Mouse (Mus musculus): ENCODE data around the gene Heatr9. TPM values are rescaled to one million over a fixed set of nuclear protein-coding genes. Genes with fewer than 3 reads are reported as not detected.

Heatr9 gene
- polyA plus RNA-seq, 1 experiment from 2014 or later: not detected

DNA sequence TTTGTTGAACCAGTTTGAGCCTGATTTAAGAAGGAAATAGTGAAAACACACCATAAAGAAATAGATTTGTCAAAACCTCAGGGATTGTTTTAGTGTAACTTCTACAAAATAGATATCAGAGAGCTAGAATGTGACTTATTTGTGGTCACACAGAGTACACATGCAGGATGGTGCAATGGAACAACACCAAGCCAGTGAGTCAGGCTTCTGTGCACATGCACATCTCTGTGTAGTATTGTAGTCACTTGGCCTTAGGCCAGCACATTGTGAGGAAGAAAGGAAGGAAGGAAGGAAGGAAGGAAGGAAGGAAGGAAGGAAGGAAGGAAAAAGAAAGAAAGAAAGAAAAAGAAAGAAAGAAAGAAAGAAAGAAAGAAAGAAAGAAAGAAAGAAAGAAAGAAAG, 4.8 kb downstream of the Heatr9 start:
- H3K4me3 ChIP-seq (ENCODE audit: low read depth, low read length): no peak overlapping the region

DNA sequence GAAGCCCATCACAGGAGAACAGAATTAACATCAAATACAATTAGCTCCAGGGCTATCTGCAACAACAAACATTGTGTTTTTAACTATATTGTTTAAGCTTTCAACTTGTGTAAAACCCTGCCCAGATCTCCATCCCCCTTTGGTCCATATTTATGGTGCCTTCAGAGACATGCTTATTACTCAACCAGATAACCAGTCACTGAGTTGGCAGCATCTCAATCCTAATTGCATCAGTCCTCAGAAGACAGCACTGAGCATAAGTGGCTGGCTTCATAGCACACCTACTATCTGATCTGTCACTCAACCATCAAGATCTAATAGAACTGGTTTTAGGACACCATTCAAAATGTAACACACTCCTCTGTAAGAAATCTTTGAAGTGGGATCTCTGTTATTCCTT, 12.5 kb downstream of the Heatr9 start:
- Histone ChIP-seq H3K27ac (ENCODE audit: low read length) (no peak overlapping the region), H3K9me3 (ENCODE audit: low read length) (no peaks in the 10 kb centered on the region), H3K9ac (replicated peaks; ENCODE audit: low read depth) (no peak overlapping the region), H3K4me3 (ENCODE audit: low read depth, low read length) (no peak overlapping the region), H3K27me3 (replicated peaks; ENCODE audit: insufficient read depth, low read length) (no peaks in the 10 kb centered on the region), H3K4me2 (replicated peaks; ENCODE audit: low read depth, low read length) (no peak overlapping the region), H3K4me1 (ENCODE audit: insufficient read depth, low read depth, low read length) (no peaks in the 10 kb centered on the region), H3K36me3 (ENCODE audit: insufficient read depth, low read length) (peaks cover 17% of the 10 kb centered on the region)
- no peak for DNase-seq (ENCODE audit: low spot score)
- TF ChIP-seq EP300 (IDR thresholded peaks at IDR 0.05): no peak
- TF ChIP-seq CTCF (IDR thresholded peaks at IDR 0.05): no peak
- no peak for ATAC-seq

More for the DNA sequence above, 4.8 kb downstream of the Heatr9 start:
- ATAC-seq (no peak), DNase-seq (ENCODE audit: low spot score) (no peak)
- H3K4me2 ChIP-seq (replicated peaks; ENCODE audit: low read depth, low read length): no peak overlapping the region
- no peak overlapping the region for H3K27ac ChIP-seq (ENCODE audit: low read length)
- no peak overlapping the region for H3K9ac ChIP-seq (replicated peaks; ENCODE audit: low read depth)
- no peaks in the 10 kb centered on the region for H3K27me3 ChIP-seq (replicated peaks; ENCODE audit: insufficient read depth, low read length)
- H3K36me3 ChIP-seq (ENCODE audit: insufficient read depth, low read length): no peaks in the 10 kb centered on the region
- TF ChIP-seq CTCF (IDR thresholded peaks at IDR 0.05): no peak
- TF ChIP-seq EP300 (IDR thresholded peaks at IDR 0.05): no peak
- H3K4me1 ChIP-seq (ENCODE audit: insufficient read depth, low read depth, low read length): no peaks in the 10 kb centered on the region
- H3K9me3 ChIP-seq (ENCODE audit: low read length): no peaks in the 10 kb centered on the region

DNA sequence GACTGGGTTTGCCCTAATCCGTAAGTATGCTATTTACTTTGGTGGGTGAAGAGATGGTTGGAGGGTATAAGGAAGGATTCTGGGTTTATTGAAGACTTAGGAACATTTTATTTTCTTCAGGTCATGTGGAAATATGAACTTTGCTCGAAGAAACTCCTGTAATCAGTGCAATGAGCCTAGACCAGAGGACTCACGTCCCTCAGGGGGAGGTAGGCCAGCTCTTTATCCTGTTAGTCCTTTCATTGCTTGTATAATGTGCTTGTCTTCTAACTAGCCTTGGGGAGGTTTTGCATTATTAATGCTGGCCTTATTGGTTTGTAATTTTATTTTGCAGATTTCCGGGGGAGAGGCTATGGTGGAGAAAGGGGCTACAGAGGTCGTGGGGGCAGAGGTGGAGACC, 17.7 kb downstream of the Heatr9 start:
- Histone ChIP-seq H3K9ac (replicated peaks; ENCODE audit: low read depth) (no peak overlapping the region), H3K4me1 (ENCODE audit: insufficient read depth, low read depth, low read length) (no peaks in the 10 kb centered on the region), H3K27ac (ENCODE audit: low read length) (no peak overlapping the region), H3K9me3 (ENCODE audit: low read length) (no peaks in the 10 kb centered on the region), H3K36me3 (ENCODE audit: insufficient read depth, low read length) (peaks cover 37% of the 10 kb centered on the region), H3K27me3 (replicated peaks; ENCODE audit: insufficient read depth, low read length) (no peaks in the 10 kb centered on the region), H3K4me2 (replicated peaks; ENCODE audit: low read depth, low read length) (no peak overlapping the region), H3K4me3 (ENCODE audit: low read depth, low read length) (no peak overlapping the region)
- no peak for DNase-seq (ENCODE audit: low spot score)
- WGBS: 95% methylated on average over 5 of the region's 5 CpGs
- TF ChIP-seq EP300 (IDR thresholded peaks at IDR 0.05) (no peak), CTCF (IDR thresholded peaks at IDR 0.05) (no peak)
- no peak for ATAC-seq

DNA sequence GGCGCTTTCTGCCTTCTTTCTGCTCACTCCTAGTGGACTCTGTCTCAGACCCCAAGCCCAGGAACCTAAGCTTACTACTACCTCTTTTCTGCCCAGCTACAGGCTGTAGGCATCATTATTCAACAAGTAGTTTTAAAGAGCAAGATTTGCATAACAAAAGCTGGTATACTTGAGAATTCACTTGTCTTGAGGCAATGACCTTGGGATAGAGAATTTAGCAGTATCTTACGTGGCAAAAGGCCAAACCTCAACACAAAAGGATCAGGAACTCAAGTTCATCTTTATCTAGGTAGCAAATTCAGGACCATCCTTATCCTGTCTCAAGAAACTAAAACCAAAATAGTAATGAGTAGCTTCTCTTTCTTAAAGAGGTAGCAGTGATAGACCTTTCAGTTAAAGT, 26.4 kb downstream of the Heatr9 start:
- Histone ChIP-seq H3K4me2 (replicated peaks; ENCODE audit: low read depth, low read length) (no peak overlapping the region), H3K27me3 (replicated peaks; ENCODE audit: insufficient read depth, low read length) (no peaks in the 10 kb centered on the region), H3K4me3 (ENCODE audit: low read depth, low read length) (no peak overlapping the region), H3K9ac (replicated peaks; ENCODE audit: low read depth) (no peak overlapping the region), H3K9me3 (ENCODE audit: low read length) (no peaks in the 10 kb centered on the region), H3K36me3 (ENCODE audit: insufficient read depth, low read length) (peaks cover 10% of the 10 kb centered on the region; the same call in 1 of the 2 replicates), H3K27ac (ENCODE audit: low read length) (no peak overlapping the region), H3K4me1 (ENCODE audit: insufficient read depth, low read depth, low read length) (no peaks in the 10 kb centered on the region)
- ATAC-seq: no peak
- TF ChIP-seq EP300 (IDR thresholded peaks at IDR 0.05): no peak
- no peak for TF ChIP-seq CTCF (IDR thresholded peaks at IDR 0.05)
- no peak for DNase-seq (ENCODE audit: low spot score)
- WGBS: 85% methylated on average over 2 of the region's 2 CpGs

DNA sequence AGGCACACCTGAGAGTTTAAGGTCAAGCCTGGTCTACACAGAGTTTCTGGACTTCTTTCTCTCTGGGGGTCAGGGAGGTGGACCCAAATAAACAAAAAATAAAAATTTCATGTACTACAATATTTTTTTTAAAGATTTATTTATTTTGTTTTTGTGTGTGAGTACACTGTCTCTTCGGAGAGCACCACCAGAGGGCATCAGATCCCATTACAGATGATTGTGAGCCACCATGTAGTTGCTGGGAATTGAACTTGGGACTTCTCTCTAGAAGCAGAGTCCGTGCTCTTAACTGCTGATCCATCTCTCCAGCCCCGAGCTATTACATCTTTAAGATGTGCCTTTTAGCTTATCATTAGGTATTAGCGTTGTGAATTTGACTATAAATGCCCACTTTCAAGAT, 30.5 kb downstream of the Heatr9 start:
- H3K9me3 ChIP-seq (ENCODE audit: low read length): no peaks in the 10 kb centered on the region
- H3K27me3 ChIP-seq (replicated peaks; ENCODE audit: insufficient read depth, low read length): no peaks in the 10 kb centered on the region
- ATAC-seq (no peak), DNase-seq (ENCODE audit: low spot score) (no peak)
- H3K36me3 ChIP-seq (ENCODE audit: insufficient read depth, low read length): no peaks in the 10 kb centered on the region
- H3K9ac ChIP-seq (replicated peaks; ENCODE audit: low read depth): no peak overlapping the region
- no peak overlapping the region for H3K4me3 ChIP-seq (ENCODE audit: low read depth, low read length)
- no peak for TF ChIP-seq EP300 (IDR thresholded peaks at IDR 0.05)
- TF ChIP-seq CTCF (IDR thresholded peaks at IDR 0.05): peak; percentile 43
- no peak overlapping the region for H3K27ac ChIP-seq (ENCODE audit: low read length)
- 82% methylated on average over 4 of the region's 4 CpGs for WGBS
- H3K4me2 ChIP-seq (replicated peaks; ENCODE audit: low read depth, low read length): no peak overlapping the region
- H3K4me1 ChIP-seq (ENCODE audit: insufficient read depth, low read depth, low read length): no peaks in the 10 kb centered on the region

DNA sequence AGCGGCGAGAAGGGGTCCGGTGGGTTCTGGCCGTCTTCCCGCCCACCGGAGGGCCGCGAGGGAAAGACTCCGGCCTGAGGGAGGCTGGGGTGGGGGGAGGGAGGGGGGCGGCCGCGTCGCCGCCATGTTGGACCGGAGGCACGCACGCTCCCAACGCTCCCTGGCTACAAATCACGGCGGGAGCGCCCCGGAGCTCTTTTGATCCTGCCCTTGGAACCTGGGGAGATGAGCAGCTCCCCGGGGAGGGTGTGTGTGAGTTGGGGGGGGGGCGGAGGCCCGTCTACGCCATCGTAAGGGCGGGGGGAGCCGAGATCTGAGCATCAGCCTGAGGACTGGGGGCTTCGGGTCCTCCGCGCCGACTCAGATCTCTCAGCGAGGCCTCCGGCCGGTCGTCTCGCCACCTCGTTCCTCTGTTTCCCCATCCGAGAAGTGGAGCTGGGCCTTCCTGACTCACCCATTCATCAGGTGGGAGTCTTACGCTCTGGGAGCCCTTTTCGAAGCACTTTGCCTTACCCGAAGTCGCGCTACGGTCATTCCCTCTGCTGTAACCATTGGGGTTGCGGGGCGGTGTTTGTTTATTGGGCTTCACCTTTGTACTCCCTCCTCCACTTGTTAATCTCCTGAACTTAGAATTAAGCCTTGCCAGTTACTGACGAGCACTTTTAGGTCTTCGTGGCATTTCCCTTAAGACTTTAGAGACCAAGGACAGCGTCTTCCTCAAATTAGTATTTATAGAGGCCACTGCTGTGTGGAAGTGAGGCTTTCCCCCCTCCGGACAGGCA, 48.5 kb downstream of the Heatr9 start:
- Histone ChIP-seq H3K4me1 (ENCODE audit: insufficient read depth, low read depth, low read length) (peaks cover 9% of the 10 kb centered on the region; the same call in 1 of the 2 replicates), H3K4me3 (ENCODE audit: low read depth, low read length) (peak overlapping the region; percentile 93), H3K27me3 (replicated peaks; ENCODE audit: insufficient read depth, low read length) (no peaks in the 10 kb centered on the region), H3K4me2 (replicated peaks; ENCODE audit: low read depth, low read length) (peak overlapping the region; percentile 91), H3K27ac (ENCODE audit: low read length) (peak overlapping the region; percentile 91), H3K36me3 (ENCODE audit: insufficient read depth, low read length) (no peaks in the 10 kb centered on the region), H3K9me3 (ENCODE audit: low read length) (no peaks in the 10 kb centered on the region), H3K9ac (replicated peaks; ENCODE audit: low read depth) (peak overlapping the region; percentile 76)
- ATAC-seq (peak; percentile 84), DNase-seq (ENCODE audit: low spot score) (peak; percentile 23)
- TF ChIP-seq EP300 (IDR thresholded peaks at IDR 0.05): no peak
- TF ChIP-seq CTCF (IDR thresholded peaks at IDR 0.05): no peak
- 0% methylated on average over 36 of the region's 52 CpGs for WGBS
